14 mouse cellular contexts compared by ENCODE assay signal in the genomic region with DNA sequence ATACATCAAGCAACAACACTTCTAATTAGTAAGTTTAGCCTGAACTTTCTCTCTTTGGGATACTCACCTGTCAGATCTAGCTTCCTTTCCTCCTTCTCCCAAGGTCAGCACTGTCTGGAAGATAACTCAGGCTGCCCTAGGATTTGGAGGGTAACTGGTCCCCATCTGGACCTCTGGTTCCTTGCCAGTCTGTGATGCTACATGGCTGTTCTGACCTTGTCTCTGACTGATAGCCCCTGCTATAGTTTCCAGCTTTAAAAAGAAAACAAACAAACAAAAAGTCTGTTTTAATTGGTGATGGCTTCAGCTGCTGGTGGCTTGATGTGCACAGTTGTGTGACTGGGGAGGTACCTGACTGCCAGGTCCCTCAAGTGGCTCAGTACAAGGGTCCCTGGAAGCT. TPM values are rescaled to one million over a fixed set of nuclear protein-coding genes. Genes with fewer than 3 reads are reported as not detected.
DNase-seq lines count a peak whose midpoint lies in the region; ATAC-seq lines count a peak whose summit lies in the region.
"Had no signal": no experiment of that assay in that cellular context is flagged by ENCODE, and none has a peak within 500 bp of the region (broad histone marks: within the 10 kb centered on the region; RNA-seq: fewer than 3 reads in every experiment).

No protein-coding gene starts in this region.

- intact Hi-C loops in left cerebral cortex, postnatal 4 days (cut with DNase I) = no loop called here
- intact Hi-C loops in left cerebral cortex, postnatal 14 days (cut with DNase I) = no loop called here

- DNase-seq in cerebellum, postnatal 14 days = peak; percentile 21 to 37
- DNase-seq in left cerebral cortex, postnatal 4 days = peak; percentile 32
- no peak for DNase-seq in left cerebral cortex, postnatal 14 days (ENCODE audit: low spot score in 2 of 2)
- DNase-seq: adrenal gland, adult 2 months; adrenal gland, postnatal 10 days; adrenal gland, postnatal 25 days; cerebellum, adult 11-12 months; cerebellum, adult 2 months; cerebellum, adult 9-10 months; cerebellum, postnatal 36 days; embryo, embryonic 11 days had no signal

- ATAC-seq in cerebellum, adult (ENCODE audit: insufficient number of reproducible peaks, low FRiP score, low TSS enrichment) = no peak
- ATAC-seq: forebrain, embryonic 14.5 days; forebrain, embryonic 16.5 days had no signal

RNA-seq across cellular contexts. Expression of a gene that starts 20.0 kb away (rescaled TPM):
- 10 to 100 TPM; 23.2 to 25.9 TPM for total RNA-seq in left cerebral cortex, postnatal 4 days (2021)
- 10 to 100 TPM; 10.3 to 12.2 TPM for total RNA-seq in left cerebral cortex, postnatal 14 days (2021)

Comparison
In these comparisons a context has a peak if more than half of its experiments do, and no peak if none do; other contexts are left out.
1. DNase-seq: peak in cerebellum, postnatal 14 days (2 of 2) and left cerebral cortex, postnatal 4 days (single experiment); none in left cerebral cortex, postnatal 14 days (0 of 2).